Mouse (Mus musculus): ENCODE measurements around the gene Nufip2. TPM values are rescaled to one million over a fixed set of nuclear protein-coding genes. Genes with fewer than 3 reads are reported as not detected.
"Not testable (repeated sequence)": the region's sequence is repeated elsewhere in the genome, so short reads cannot be mapped to it uniquely, and the experiment has no call there.

Nufip2 gene
- polyA plus RNA-seq (2014; fragmentation: Nextera tagmentation; extraction: Ambion mirVana): 4.6 and 6.5 TPM in 2 replicates

DNA sequence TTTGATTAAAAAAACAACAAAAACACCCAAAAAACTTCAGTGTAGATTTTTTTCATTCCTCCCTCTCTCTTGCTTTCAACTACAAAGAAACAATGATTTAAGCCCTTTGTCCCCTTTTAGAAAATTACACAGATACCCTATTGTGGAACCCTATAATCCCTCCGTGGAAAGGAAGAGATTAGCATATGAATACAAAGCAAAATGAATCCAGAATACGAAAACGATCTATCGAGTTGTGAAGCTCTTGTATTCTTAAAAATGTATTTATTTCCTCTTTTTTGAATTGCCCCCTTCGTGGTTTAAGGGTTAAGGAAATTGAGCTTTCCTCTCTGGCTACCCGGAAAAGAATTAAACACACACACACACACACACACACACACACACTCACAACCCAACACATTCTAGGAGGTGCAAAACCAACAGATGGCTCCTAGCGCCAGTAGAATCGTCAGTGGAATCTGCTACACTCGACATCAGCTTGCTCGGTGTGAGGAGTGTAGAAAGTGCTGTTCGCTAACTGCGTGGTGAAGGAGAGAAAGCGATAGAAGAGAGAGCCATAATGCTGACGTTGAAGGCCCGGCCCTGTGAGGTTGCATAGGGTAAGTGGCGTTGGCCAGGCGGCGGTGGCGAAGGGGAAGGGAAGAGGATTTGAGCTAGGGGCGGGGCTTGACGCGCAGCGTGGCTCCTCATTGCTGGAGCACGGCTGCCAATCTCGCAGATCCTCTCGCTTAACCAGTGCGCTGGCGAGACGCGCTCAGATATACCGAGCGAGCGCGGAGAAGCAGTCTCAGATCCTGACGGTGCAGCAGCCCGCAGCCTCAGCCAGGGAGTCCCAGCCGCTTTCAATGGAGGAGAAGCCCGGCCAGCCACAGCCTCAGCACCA lies at the start of gene Nufip2:
Nufip2 (plus strand) TSS at position 773 of the 883 bp plus-strand sequence.
- H3K9me3 ChIP-seq (ENCODE audit: control insufficient read depth, low read length): no peaks in the 10 kb centered on the region
- ATAC-seq (ENCODE audit: low read depth) (peak; percentile 98), DNase-seq (ENCODE audit: low spot score) (peak; percentile 100)
- H3K4me1 ChIP-seq (ENCODE audit: control insufficient read depth, insufficient read depth, low read length): peaks cover 4% of the 10 kb centered on the region
- under 1% methylated on average over 35 of the region's 38 CpGs for WGBS
- H3K4me2 ChIP-seq (ENCODE audit: low read depth, low read length): peak within 1 kb of the TSS; percentile 76
- peak within 1 kb of the TSS; percentile 93 for H3K27ac ChIP-seq (replicated peaks; ENCODE audit: low read depth, low read length)
- H3K4me3 ChIP-seq (ENCODE audit: low read depth, low read length): peak within 1 kb of the TSS; percentile 99
- peak within 1 kb of the TSS; percentile 98 for H3K9ac ChIP-seq (ENCODE audit: low read depth, low read length)
- peaks cover 10% of the 10 kb centered on the region; the same call in 1 of the 2 replicates for H3K36me3 ChIP-seq (ENCODE audit: control insufficient read depth, insufficient read depth, low read length)
- no peaks in the 10 kb centered on the region for H3K27me3 ChIP-seq (replicated peaks; ENCODE audit: control insufficient read depth, insufficient read depth, low read length)

DNA sequence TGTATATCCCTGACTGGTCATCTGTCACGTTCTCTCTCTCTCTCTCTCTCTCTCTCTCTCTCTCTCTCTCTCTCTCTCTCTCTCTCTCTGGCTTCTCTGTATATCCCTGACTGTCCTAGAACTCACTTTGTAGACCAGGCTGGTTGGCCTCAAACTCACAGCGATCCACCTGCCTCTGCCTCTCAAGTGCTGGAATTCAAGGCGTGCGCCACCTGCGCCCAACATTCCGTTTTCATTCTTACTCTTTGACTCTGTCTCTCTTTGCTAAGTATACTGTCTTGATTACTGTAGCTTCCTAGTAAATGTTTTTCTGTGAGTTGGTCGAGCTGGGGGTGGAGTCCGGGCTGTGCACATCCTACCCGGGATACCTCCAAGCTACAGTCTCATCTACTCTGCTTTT lies 44.6 kb upstream of the Nufip2 start:
- 68% methylated on average over 9 of the region's 9 CpGs for WGBS
- no peak overlapping the region for H3K4me2 ChIP-seq (ENCODE audit: low read depth, low read length)
- no peaks in the 10 kb centered on the region for H3K4me1 ChIP-seq (ENCODE audit: control insufficient read depth, insufficient read depth, low read length)
- no peak for ATAC-seq (ENCODE audit: low read depth)
- H3K9me3 ChIP-seq (ENCODE audit: control insufficient read depth, low read length): no peaks in the 10 kb centered on the region
- H3K36me3 ChIP-seq (ENCODE audit: control insufficient read depth, insufficient read depth, low read length): no peaks in the 10 kb centered on the region
- no peaks in the 10 kb centered on the region for H3K27me3 ChIP-seq (replicated peaks; ENCODE audit: control insufficient read depth, insufficient read depth, low read length)
- no peak overlapping the region for H3K27ac ChIP-seq (replicated peaks; ENCODE audit: low read depth, low read length)
- no peak overlapping the region for H3K4me3 ChIP-seq (ENCODE audit: low read depth, low read length)
- no peak for DNase-seq (ENCODE audit: low spot score)
- no peak overlapping the region for H3K9ac ChIP-seq (ENCODE audit: low read depth, low read length)

DNA sequence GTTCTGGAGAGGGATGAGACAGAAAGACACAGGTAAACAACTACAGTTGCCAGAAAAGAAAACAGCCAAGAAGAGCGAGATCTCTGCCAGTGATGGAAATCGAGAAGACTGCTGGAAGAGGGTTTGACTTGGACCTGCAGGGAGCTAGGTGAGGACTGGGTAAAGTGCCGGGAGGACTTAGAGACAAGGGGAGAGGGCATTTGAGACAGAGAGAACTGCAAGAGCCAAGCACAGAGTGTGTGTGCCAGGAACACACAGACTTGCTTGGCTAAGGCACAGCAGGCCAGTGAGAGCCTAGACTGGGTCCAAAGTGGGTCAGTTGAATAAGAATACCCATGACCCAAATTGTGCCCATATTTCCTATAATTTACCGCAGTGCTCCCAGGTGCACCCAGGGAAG lies 40.5 kb upstream of the Nufip2 start:
- H3K27ac ChIP-seq (replicated peaks; ENCODE audit: low read depth, low read length): no peak overlapping the region
- H3K36me3 ChIP-seq (ENCODE audit: control insufficient read depth, insufficient read depth, low read length): no peaks in the 10 kb centered on the region
- no peaks in the 10 kb centered on the region for H3K27me3 ChIP-seq (replicated peaks; ENCODE audit: control insufficient read depth, insufficient read depth, low read length)
- H3K4me1 ChIP-seq (ENCODE audit: control insufficient read depth, insufficient read depth, low read length): no peaks in the 10 kb centered on the region
- no peak for ATAC-seq (ENCODE audit: low read depth)
- whole genome bisulfite sequencing: 78% methylated on average over 4 of the region's 4 CpGs
- no peak overlapping the region for H3K9ac ChIP-seq (ENCODE audit: low read depth, low read length)
- no peak for DNase-seq (ENCODE audit: low spot score)
- H3K9me3 ChIP-seq (ENCODE audit: control insufficient read depth, low read length): no peaks in the 10 kb centered on the region
- no peak overlapping the region for H3K4me3 ChIP-seq (ENCODE audit: low read depth, low read length)
- no peak overlapping the region for H3K4me2 ChIP-seq (ENCODE audit: low read depth, low read length)

DNA sequence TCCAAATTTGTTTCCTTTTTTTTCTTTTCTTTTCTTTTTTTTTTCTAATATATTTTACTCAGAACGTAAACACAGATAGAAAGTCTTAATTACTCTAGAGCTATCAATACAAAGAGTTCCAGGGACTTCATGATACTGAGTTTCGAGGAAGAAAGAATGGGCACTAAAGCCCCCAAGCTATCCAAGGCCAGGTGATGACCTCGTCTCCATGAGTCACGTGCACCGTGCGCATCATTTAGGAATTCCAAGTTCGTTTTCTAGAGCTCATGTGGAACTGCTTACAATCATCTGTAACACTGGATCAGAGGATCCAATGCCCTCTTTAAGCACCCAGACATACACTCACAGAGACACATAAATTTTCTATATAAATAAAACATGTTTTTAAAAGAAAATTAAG lies 37.1 kb upstream of the Nufip2 start:
- H3K36me3 ChIP-seq (ENCODE audit: control insufficient read depth, insufficient read depth, low read length): no peaks in the 10 kb centered on the region
- DNase-seq (ENCODE audit: low spot score) (no peak), ATAC-seq (ENCODE audit: low read depth) (no peak)
- H3K9me3 ChIP-seq (ENCODE audit: control insufficient read depth, low read length): no peaks in the 10 kb centered on the region
- no peak overlapping the region for H3K4me2 ChIP-seq (ENCODE audit: low read depth, low read length)
- H3K27me3 ChIP-seq (replicated peaks; ENCODE audit: control insufficient read depth, insufficient read depth, low read length): no peaks in the 10 kb centered on the region
- WGBS: 60% methylated on average over 7 of the region's 7 CpGs
- no peak overlapping the region for H3K4me3 ChIP-seq (ENCODE audit: low read depth, low read length)
- H3K4me1 ChIP-seq (ENCODE audit: control insufficient read depth, insufficient read depth, low read length): no peaks in the 10 kb centered on the region
- H3K9ac ChIP-seq (ENCODE audit: low read depth, low read length): no peak overlapping the region
- H3K27ac ChIP-seq (replicated peaks; ENCODE audit: low read depth, low read length): no peak overlapping the region

DNA sequence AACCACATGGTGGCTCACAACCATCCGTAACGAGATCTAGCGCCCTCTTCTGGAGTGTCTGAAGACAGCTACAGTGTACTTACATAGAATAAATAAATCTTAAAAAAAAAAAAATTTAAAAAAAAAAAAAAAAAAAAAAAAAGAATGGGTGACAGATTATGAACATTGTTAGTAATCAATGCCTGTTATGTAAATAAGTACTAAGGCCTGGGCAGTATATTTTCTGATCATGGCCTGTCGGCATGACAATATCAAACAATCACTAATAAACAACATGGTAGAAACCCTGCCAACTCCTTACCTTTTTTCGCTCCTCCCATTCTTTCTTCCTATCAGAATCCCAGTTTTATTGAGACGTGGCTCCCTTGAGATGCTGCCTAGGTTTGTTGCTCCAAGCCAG lies 33.5 kb upstream of the Nufip2 start:
- H3K9me3 ChIP-seq (ENCODE audit: control insufficient read depth, low read length): no peaks in the 10 kb centered on the region

DNA sequence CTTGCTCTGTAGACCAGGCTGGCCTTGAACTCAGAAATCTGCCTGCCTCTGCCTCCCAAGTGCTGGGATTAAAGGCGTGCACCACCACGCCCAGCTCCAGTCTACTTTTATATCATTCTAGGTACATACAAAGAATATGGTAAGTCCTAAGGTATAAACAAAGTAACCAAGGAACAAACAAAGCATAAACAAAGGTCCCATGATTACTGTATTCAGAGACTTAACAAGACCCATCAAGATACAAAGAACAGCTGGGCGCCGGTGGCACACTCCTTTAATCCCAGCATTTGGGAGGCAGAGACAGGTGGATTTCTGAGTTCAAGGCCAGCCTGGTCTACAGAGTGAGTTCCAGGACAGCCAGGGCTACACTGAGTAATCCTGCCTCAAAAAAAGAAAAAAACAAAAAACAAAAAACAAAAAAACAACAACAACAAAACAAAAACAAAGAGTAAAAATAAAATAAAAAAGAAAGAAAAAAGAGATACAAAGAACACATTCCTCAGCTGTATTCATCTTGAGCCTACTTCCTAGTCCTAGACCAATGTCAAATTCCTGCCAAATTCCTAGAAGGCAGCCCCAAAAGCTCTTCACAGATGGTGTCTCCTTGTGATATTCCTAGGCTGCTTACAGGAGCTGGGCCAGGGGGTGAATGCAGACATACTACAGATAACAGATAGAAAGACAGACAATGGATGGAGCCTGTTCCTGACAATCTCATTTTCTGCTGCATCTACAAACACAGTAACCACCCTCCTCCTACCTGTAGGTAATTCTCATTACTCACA lies 32.4 kb upstream of the Nufip2 start:
- 98% methylated on average over 4 of the region's 4 CpGs for WGBS
- H3K36me3 ChIP-seq (ENCODE audit: control insufficient read depth, insufficient read depth, low read length); H3K27me3 ChIP-seq (replicated peaks; ENCODE audit: control insufficient read depth, insufficient read depth, low read length); DNase-seq (ENCODE audit: low spot score); H3K9ac ChIP-seq (ENCODE audit: low read depth, low read length); H3K9me3 ChIP-seq (ENCODE audit: control insufficient read depth, low read length); H3K4me2 ChIP-seq (ENCODE audit: low read depth, low read length); ATAC-seq (ENCODE audit: low read depth); H3K27ac ChIP-seq (replicated peaks; ENCODE audit: low read depth, low read length); H3K4me1 ChIP-seq (ENCODE audit: control insufficient read depth, insufficient read depth, low read length); H3K4me3 ChIP-seq (ENCODE audit: low read depth, low read length): not testable (repeated sequence)

More for the DNA sequence above, 33.5 kb upstream of the Nufip2 start:
- Histone ChIP-seq H3K4me3 (ENCODE audit: low read depth, low read length) (no peak overlapping the region), H3K4me1 (ENCODE audit: control insufficient read depth, insufficient read depth, low read length) (no peaks in the 10 kb centered on the region), H3K9ac (ENCODE audit: low read depth, low read length) (no peak overlapping the region), H3K36me3 (ENCODE audit: control insufficient read depth, insufficient read depth, low read length) (no peaks in the 10 kb centered on the region), H3K27me3 (replicated peaks; ENCODE audit: control insufficient read depth, insufficient read depth, low read length) (no peaks in the 10 kb centered on the region), H3K27ac (replicated peaks; ENCODE audit: low read depth, low read length) (no peak overlapping the region), H3K4me2 (ENCODE audit: low read depth, low read length) (no peak overlapping the region)
- no peak for DNase-seq (ENCODE audit: low spot score)
- WGBS: 69% methylated on average over 6 of the region's 6 CpGs
- no peak for ATAC-seq (ENCODE audit: low read depth)

DNA sequence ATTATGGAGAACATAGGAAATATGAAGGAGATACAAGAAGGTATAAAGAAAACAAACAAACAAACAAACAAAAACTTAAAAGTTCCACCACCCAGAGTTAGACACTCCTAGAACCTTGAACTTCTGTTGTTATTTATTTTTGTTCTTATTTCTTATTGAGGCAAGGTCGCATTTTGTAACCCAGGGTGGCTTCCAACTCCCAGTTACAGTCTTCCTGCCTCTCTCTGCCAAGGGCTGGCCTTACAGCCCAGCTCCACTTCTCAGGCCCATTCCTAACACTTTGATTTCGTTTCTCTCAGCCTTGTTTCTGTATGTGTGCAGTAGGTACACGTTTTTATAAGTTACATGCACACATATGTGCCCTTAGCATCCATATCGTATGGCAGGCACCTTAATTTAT lies 26.0 kb upstream of the Nufip2 start:
- no peak overlapping the region for H3K4me2 ChIP-seq (ENCODE audit: low read depth, low read length)
- H3K27me3 ChIP-seq (replicated peaks; ENCODE audit: control insufficient read depth, insufficient read depth, low read length): no peaks in the 10 kb centered on the region
- H3K36me3 ChIP-seq (ENCODE audit: control insufficient read depth, insufficient read depth, low read length): no peaks in the 10 kb centered on the region
- H3K27ac ChIP-seq (replicated peaks; ENCODE audit: low read depth, low read length): no peak overlapping the region; the same call in 1 of the 2 replicates
- H3K9me3 ChIP-seq (ENCODE audit: control insufficient read depth, low read length): no peaks in the 10 kb centered on the region
- no peak overlapping the region for H3K9ac ChIP-seq (ENCODE audit: low read depth, low read length)
- no peak overlapping the region for H3K4me3 ChIP-seq (ENCODE audit: low read depth, low read length)
- DNase-seq (ENCODE audit: low spot score) (no peak), ATAC-seq (ENCODE audit: low read depth) (no peak)
- 64% methylated on average over 4 of the region's 4 CpGs for WGBS
- H3K4me1 ChIP-seq (ENCODE audit: control insufficient read depth, insufficient read depth, low read length): no peaks in the 10 kb centered on the region

DNA sequence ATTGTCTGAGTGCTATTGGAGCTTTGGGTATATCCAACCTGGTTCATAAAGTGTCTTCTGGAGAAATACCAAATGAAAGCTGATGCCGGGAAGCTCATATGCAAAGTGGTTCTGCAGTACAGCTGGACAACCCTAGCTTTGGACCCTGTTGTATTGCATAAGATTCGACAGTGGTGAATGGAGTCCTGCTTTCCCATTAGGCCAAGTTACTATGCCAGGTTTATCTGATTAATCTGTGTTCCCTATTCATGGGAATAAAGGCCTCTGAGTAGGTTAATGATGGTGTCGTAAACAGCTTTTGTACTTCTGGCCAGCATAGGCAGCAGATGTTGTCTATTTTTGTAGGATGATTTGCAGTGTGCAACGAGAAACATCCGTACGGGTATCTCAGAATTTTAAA lies 22.3 kb upstream of the Nufip2 start:
- H3K27ac ChIP-seq (replicated peaks; ENCODE audit: low read depth, low read length): no peak overlapping the region
- 63% methylated on average over 6 of the region's 6 CpGs for WGBS
- H3K4me1 ChIP-seq (ENCODE audit: control insufficient read depth, insufficient read depth, low read length): no peaks in the 10 kb centered on the region
- no peak overlapping the region for H3K4me2 ChIP-seq (ENCODE audit: low read depth, low read length)
- no peaks in the 10 kb centered on the region for H3K9me3 ChIP-seq (ENCODE audit: control insufficient read depth, low read length)
- no peak for ATAC-seq (ENCODE audit: low read depth)
- H3K27me3 ChIP-seq (replicated peaks; ENCODE audit: control insufficient read depth, insufficient read depth, low read length): no peaks in the 10 kb centered on the region
- no peak overlapping the region for H3K4me3 ChIP-seq (ENCODE audit: low read depth, low read length)
- H3K9ac ChIP-seq (ENCODE audit: low read depth, low read length): no peak overlapping the region
- no peak for DNase-seq (ENCODE audit: low spot score)
- no peaks in the 10 kb centered on the region for H3K36me3 ChIP-seq (ENCODE audit: control insufficient read depth, insufficient read depth, low read length)
